Mouse (Mus musculus): Measurements from ENCODE around the gene Ppm1b. TPM values are rescaled to one million over a fixed set of nuclear protein-coding genes. Genes with fewer than 3 reads are reported as not detected.

Ppm1b gene
- total RNA-seq, 2 experiments from 2014 or later = 116 to 123 TPM

- DNase-seq (ENCODE audit: low spot score in 2 of 2) = no peak
- intact Hi-C loops (cut with DNase I) = no loop called here
Observed at GRCm38 (mm10) chr17:85013485-85013884, 56.9 kb downstream of the Ppm1b start.

- DNase-seq (ENCODE audit: low spot score in 2 of 2) = no peak
- intact Hi-C loops (cut with DNase I) = no loop called here
Observed at GRCm38 (mm10) chr17:85014632-85015031, 58.1 kb downstream of the Ppm1b start.

GRCm38 (mm10) chr17:85018344-85018743 is 61.8 kb downstream of the Ppm1b start:
- intact Hi-C loops (cut with DNase I) = no loop called here

GRCm38 (mm10) chr17:85018794-85019193 is 62.3 kb downstream of the Ppm1b start:
- DNase-seq (ENCODE audit: low spot score in 2 of 2) = no peak
- intact Hi-C loops (cut with DNase I) = no loop called here

More at GRCm38 (mm10) chr17:85018344-85018743, 61.8 kb downstream of the Ppm1b start:
- no peak for DNase-seq (ENCODE audit: low spot score in 2 of 2)

- intact Hi-C loops (cut with DNase I) = loop anchor here (5.0 kb wide), 1 partner anchor 143 kb away; no protein-coding TSS in a partner anchor
- no peak for DNase-seq (ENCODE audit: low spot score in 2 of 2)
Observed at GRCm38 (mm10) chr17:85020343-85020742, 63.8 kb downstream of the Ppm1b start.

GRCm38 (mm10) chr17:85023247-85024167 is 67.0 kb downstream of the Ppm1b start:
- DNase-seq (ENCODE audit: low spot score in 2 of 2) = peak; percentile 77 to 83
- intact Hi-C loops (cut with DNase I) = loop anchor here (5.0 kb wide), 1 partner anchor 146 kb away; no protein-coding TSS in a partner anchor

- no peak for DNase-seq (ENCODE audit: low spot score in 2 of 2)
- intact Hi-C loops (cut with DNase I) = loop anchor here (5.0 kb wide), 1 partner anchor 147 kb away; no protein-coding TSS in a partner anchor
Observed at GRCm38 (mm10) chr17:85024237-85024636, 67.7 kb downstream of the Ppm1b start.

GRCm38 (mm10) chr17:85025151-85025550 is 68.6 kb downstream of the Ppm1b start:
- intact Hi-C loops (cut with DNase I) = loop anchor here (5.0 kb wide), 1 partner anchor 37 kb away; no protein-coding TSS in a partner anchor
- DNase-seq (ENCODE audit: low spot score in 2 of 2) = no peak

- intact Hi-C loops (cut with DNase I) = loop anchor here (5.0 kb wide), 1 partner anchor 36 kb away; no protein-coding TSS in a partner anchor
- no peak for DNase-seq (ENCODE audit: low spot score in 2 of 2)
Observed at GRCm38 (mm10) chr17:85026436-85026835, 69.9 kb downstream of the Ppm1b start.

GRCm38 (mm10) chr17:85027247-85027646 is 70.7 kb downstream of the Ppm1b start:
- intact Hi-C loops (cut with DNase I) = loop anchor here (5.0 kb wide), 1 partner anchor 35 kb away; no protein-coding TSS in a partner anchor

GRCm38 (mm10) chr17:85028093-85028739 is 71.7 kb downstream of the Ppm1b start, which contains the start of gene Slc3a1:
TSS of gene Slc3a1 (plus strand) at chr17:85028376.
- intact Hi-C loops (cut with DNase I) = loop anchor here (5.0 kb wide), 1 partner anchor 34 kb away; no protein-coding TSS in a partner anchor
- no peak for DNase-seq (ENCODE audit: low spot score in 2 of 2)

More at GRCm38 (mm10) chr17:85027247-85027646, 70.7 kb downstream of the Ppm1b start:
- no peak for DNase-seq (ENCODE audit: low spot score in 2 of 2)

- DNase-seq (ENCODE audit: low spot score in 2 of 2) = no peak
Observed at GRCm38 (mm10) chr17:85028797-85029196, 72.3 kb downstream of the Ppm1b start.

GRCm38 (mm10) chr17:85030651-85031050 is 74.1 kb downstream of the Ppm1b start:
- intact Hi-C loops (cut with DNase I) = no loop called here
- DNase-seq (ENCODE audit: low spot score in 2 of 2) = no peak

More at GRCm38 (mm10) chr17:85028797-85029196, 72.3 kb downstream of the Ppm1b start:
- intact Hi-C loops (cut with DNase I) = loop anchor here (5.0 kb wide), 1 partner anchor 34 kb away; no protein-coding TSS in a partner anchor

GRCm38 (mm10) chr17:85033087-85033486 is 76.5 kb downstream of the Ppm1b start:
- intact Hi-C loops (cut with DNase I) = no loop called here

GRCm38 (mm10) chr17:85034068-85034467 is 77.5 kb downstream of the Ppm1b start:
- intact Hi-C loops (cut with DNase I) = no loop called here
- DNase-seq (ENCODE audit: low spot score in 2 of 2) = peak in 1 of 2 experiments; percentile 49

More at GRCm38 (mm10) chr17:85033087-85033486, 76.5 kb downstream of the Ppm1b start:
- DNase-seq (ENCODE audit: low spot score in 2 of 2) = no peak

- DNase-seq (ENCODE audit: low spot score in 2 of 2) = no peak
- intact Hi-C loops (cut with DNase I) = no loop called here
Observed at GRCm38 (mm10) chr17:85037855-85038254, 81.3 kb downstream of the Ppm1b start.

GRCm38 (mm10) chr17:85038311-85038710 is 81.8 kb downstream of the Ppm1b start:
- intact Hi-C loops (cut with DNase I) = no loop called here
- DNase-seq (ENCODE audit: low spot score in 2 of 2) = no peak

GRCm38 (mm10) chr17:85038761-85039160 is 82.2 kb downstream of the Ppm1b start:
- intact Hi-C loops (cut with DNase I) = no loop called here
- DNase-seq (ENCODE audit: low spot score in 2 of 2) = no peak

GRCm38 (mm10) chr17:85040913-85041312 is 84.4 kb downstream of the Ppm1b start:
- intact Hi-C loops (cut with DNase I) = no loop called here

GRCm38 (mm10) chr17:85042419-85042818 is 85.9 kb downstream of the Ppm1b start:
- intact Hi-C loops (cut with DNase I) = no loop called here
- DNase-seq (ENCODE audit: low spot score in 2 of 2) = no peak

More at GRCm38 (mm10) chr17:85040913-85041312, 84.4 kb downstream of the Ppm1b start:
- no peak for DNase-seq (ENCODE audit: low spot score in 2 of 2)
